Mouse (Mus musculus) spleen, adult 2 months (tissue): ENCODE measurements around the gene Try5. TPM values are rescaled to one million over a fixed set of nuclear protein-coding genes. Genes with fewer than 3 reads are reported as not detected.
"Not testable (repeated sequence)": the region's sequence is repeated elsewhere in the genome, so short reads cannot be mapped to it uniquely, and the experiment has no call there.

Experiments
- DNase-seq, 2 experiments: peaks; one replicate each; pipeline versions ENCODE4 v3.0.0 to v3.0.0-alpha.2; 2012 to 2021; ENCODE audit warnings: low spot score in 2 of 2, low read depth in 1 of 2
- H3K27ac ChIP-seq: fragments of 200-500 bp; 2 replicates; pipeline ENCODE4 v1.5.1; 2012; ENCODE audit warnings: low read length, inconsistent platforms; ENCODE audit not compliant: insufficient read depth
- H3K27me3 ChIP-seq: fragments of 200-500 bp; 2 replicates; pipeline ENCODE4 v1.6.1; 2012; ENCODE audit warnings: mild to moderate bottlenecking, moderate library complexity, low read length, inconsistent platforms; ENCODE audit not compliant: control insufficient read depth, insufficient read depth
- H3K36me3 ChIP-seq: fragments of 200-500 bp; 2 replicates; pipeline ENCODE4 v1.6.1; 2012; ENCODE audit warnings: mild to moderate bottlenecking, low read length, inconsistent platforms; ENCODE audit not compliant: control insufficient read depth, insufficient read depth
- H3K4me1 ChIP-seq: fragments of 200-500 bp; 2 replicates; pipeline ENCODE4 v1.6.1; 2011; ENCODE audit warnings: inconsistent platforms; ENCODE audit not compliant: control insufficient read depth, insufficient read depth, insufficient read length
- H3K4me3 ChIP-seq: fragments of 200-500 bp; 2 replicates; pipeline ENCODE4 v1.5.1; 2011; ENCODE audit warnings: mild to moderate bottlenecking, inconsistent platforms; ENCODE audit not compliant: insufficient read depth, insufficient read length; ENCODE audit errors: extremely low read depth
- CTCF ChIP-seq: fragments of 200-500 bp; IDR thresholded peaks from 2 replicates; pipeline ENCODE4 v1.5.1; 2011; ENCODE audit warnings: mild to moderate bottlenecking, inconsistent platforms; ENCODE audit not compliant: insufficient read depth, insufficient read length, insufficient replicate concordance; ENCODE audit errors: extremely low read depth
- POLR2A ChIP-seq: fragments of 200-500 bp; IDR thresholded peaks from 2 replicates; pipeline ENCODE4 v1.6.1; 2011; ENCODE audit warnings: low read depth, low read length, inconsistent platforms
- WGBS: fragments of 180-500 bp; shearing (Covaris S2); methylation state at CpG from one replicate; pipeline ENCODE4 v1.1.7; 2018; 5-methylcytosine and 5-hydroxymethylcytosine counted together
- polyA plus RNA-seq: library from polyadenylated mRNA; depleted of rRNA; stranded (reverse); fragments of >200 nt; gene quantifications from 2 replicates; pipeline ENCODE4 v1.2.3, GENCODE M21; 2012; rRNA removed

The Try5 gene
- 2,461 and 4,668 TPM in 2 replicates for polyA plus RNA-seq

DNA sequence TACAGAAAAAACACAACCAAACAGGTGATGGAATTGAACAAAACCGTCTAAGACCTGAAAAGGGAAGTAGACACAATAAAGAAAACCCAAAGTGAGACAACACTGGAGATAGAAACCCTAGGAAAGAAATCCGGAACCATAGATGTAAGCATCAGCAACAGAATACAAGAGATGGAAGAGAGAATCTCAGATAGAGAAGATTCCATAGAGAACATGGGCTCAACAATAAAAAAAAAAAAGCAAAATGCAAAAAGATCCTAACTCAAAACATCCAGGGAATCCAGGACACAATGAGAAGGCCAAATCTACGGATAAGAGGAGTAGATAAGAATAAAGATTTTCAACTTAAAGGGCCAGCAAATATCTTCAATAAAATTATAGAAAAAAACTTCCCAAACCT, at the start of gene Try5:
Gene Try5, minus strand, starts transcription at position 101 of the 400 bp plus-strand sequence.
- H3K4me1 ChIP-seq, H3K27me3 ChIP-seq, H3K36me3 ChIP-seq, DNase-seq, H3K4me3 ChIP-seq, H3K27ac ChIP-seq: not testable (repeated sequence)
- WGBS = 67% methylated on average over 3 of the region's 3 CpGs

DNA sequence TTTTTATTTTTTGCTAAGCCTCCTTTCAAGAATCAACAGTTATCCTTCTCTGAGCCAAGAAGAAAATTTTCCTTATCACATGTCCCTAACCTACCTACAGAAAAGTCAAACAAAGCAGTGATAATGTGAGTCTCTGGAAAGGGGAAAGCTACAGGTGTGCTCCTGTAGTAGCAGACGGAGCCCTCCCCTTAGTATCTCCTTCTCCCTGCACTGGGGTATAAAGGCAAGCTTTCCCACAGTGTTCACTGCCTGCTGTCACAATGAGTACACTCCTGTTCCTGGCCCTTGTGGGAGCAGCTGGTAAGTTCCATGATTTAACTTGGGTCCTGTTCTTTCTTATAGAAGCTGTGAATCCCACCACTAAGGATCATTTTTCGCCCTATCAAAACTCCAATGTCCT, 37.3 kb upstream of the Try5 start, which contains the start of gene Try10:
Gene Try10, plus strand, starts transcription at position 174 of the 400 bp plus-strand sequence.
- Histone ChIP-seq H3K36me3 (no peaks in the 10 kb centered on the region), H3K4me1 (no peaks in the 10 kb centered on the region), H3K27me3 (no peaks in the 10 kb centered on the region), H3K4me3 (no peak within 1 kb of the TSS), H3K27ac (no peak within 1 kb of the TSS)
- 80% methylated on average over 2 of the region's 2 CpGs for WGBS
- TF ChIP-seq POLR2A (no peak), CTCF (no peak)
- DNase-seq = no peak

- TF ChIP-seq CTCF (no peak), POLR2A (no peak)
- H3K4me1 ChIP-seq = no peaks in the 10 kb centered on the region
- WGBS = 76% methylated on average over 1 of the region's 1 CpGs
- H3K27me3 ChIP-seq = no peaks in the 10 kb centered on the region
- DNase-seq = no peak
- no peak within 1 kb of the TSS for H3K27ac ChIP-seq
- H3K36me3 ChIP-seq = no peaks in the 10 kb centered on the region
- no peak within 1 kb of the TSS for H3K4me3 ChIP-seq
Measured at GRCm38 (mm10) chr6:41301969-41302368, 14.7 kb downstream of the Try5 start, which contains the start of gene Try4. Gene Try4, plus strand, starts transcription at chr6:41302269.

- Histone ChIP-seq H3K27ac (no peak overlapping the region), H3K4me3 (no peak overlapping the region), H3K36me3 (no peaks in the 10 kb centered on the region), H3K4me1 (no peaks in the 10 kb centered on the region), H3K27me3 (no peaks in the 10 kb centered on the region)
- DNase-seq = no peak
- no peak for TF ChIP-seq CTCF
- TF ChIP-seq POLR2A = no peak
- 53% methylated on average over 1 of the region's 1 CpGs for WGBS
Measured at GRCm38 (mm10) chr6:41298255-41298654, 18.4 kb downstream of the Try5 start.

DNA sequence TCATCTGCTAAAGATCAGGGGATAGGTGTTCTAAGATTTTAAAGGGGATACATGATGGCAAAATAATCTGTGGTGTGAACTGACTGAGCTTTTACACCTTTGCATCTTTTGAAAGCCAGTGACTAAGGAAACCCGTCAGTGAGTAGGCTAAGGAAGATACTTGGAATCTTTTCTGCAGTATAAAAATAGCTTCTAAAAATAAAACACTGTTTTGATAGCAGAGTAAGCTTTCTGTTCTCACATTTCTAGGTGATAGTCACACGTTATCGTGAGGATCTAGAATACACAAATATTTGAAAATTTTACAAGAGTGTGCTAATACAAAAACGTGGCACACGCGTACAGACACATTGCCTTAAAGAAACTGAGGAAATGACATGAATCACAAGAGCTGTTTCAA, 50.5 kb downstream of the Try5 start:
- H3K4me3 ChIP-seq = no peak overlapping the region
- DNase-seq = no peak
- no peak overlapping the region for H3K27ac ChIP-seq
- no peaks in the 10 kb centered on the region for H3K36me3 ChIP-seq
- WGBS = 83% methylated on average over 6 of the region's 6 CpGs
- no peak for TF ChIP-seq POLR2A
- H3K4me1 ChIP-seq = no peaks in the 10 kb centered on the region
- H3K27me3 ChIP-seq = no peaks in the 10 kb centered on the region

GRCm38 (mm10) chr6:41262796-41263195, 53.8 kb downstream of the Try5 start:
- no peak for TF ChIP-seq POLR2A
- TF ChIP-seq CTCF = no peak
- Histone ChIP-seq H3K27me3 (no peaks in the 10 kb centered on the region), H3K27ac (no peak overlapping the region), H3K4me1 (no peaks in the 10 kb centered on the region), H3K36me3 (no peaks in the 10 kb centered on the region), H3K4me3 (no peak overlapping the region)
- WGBS = 14% methylated on average over 3 of the region's 3 CpGs
- no peak for DNase-seq

Other genes with a start within 250 kb of the Try5 start
- 7,384 and 7,585 TPM in 2 replicates for gene Try4, start 14.6 kb downstream of the Try5 start, polyA plus RNA-seq
- 59.7 and 79.4 TPM in 2 replicates for gene Try10, start 37.3 kb upstream of the Try5 start, polyA plus RNA-seq
- gene Prss3, start 60.8 kb upstream of the Try5 start, polyA plus RNA-seq = 80.5 and 489 TPM in 2 replicates
- gene Gm5771, start 75.5 kb upstream of the Try5 start, polyA plus RNA-seq = 12.2 and 155 TPM in 2 replicates
- 2.4 and 41.1 TPM in 2 replicates for gene Gm10334, start 129.3 kb upstream of the Try5 start, polyA plus RNA-seq
- 10.3 and 12.5 TPM in 2 replicates for gene Prss1, start 142.1 kb upstream of the Try5 start, polyA plus RNA-seq
- gene Prss2, start 204.9 kb upstream of the Try5 start, polyA plus RNA-seq = 9,234 and 9,806 TPM in 2 replicates